In genomic region chr13:4256894-4257293, GRCm38 (mm10) we compare ENCODE assay signal across 18 mouse cellular contexts. TPM values are rescaled to one million over a fixed set of nuclear protein-coding genes. Genes with fewer than 3 reads are reported as not detected.
"Had no signal": no experiment of that assay in that cellular context is flagged by ENCODE, and none has a peak within 500 bp of the region (broad histone marks: within the 10 kb centered on the region; RNA-seq: fewer than 3 reads in every experiment).

No protein-coding gene starts in this region.

RNA-seq across cellular contexts. Expression of gene Akr1c12, which starts 22.3 kb away (rescaled TPM):
- total RNA-seq: heart, postnatal 10 days; heart, postnatal 14 days; heart, postnatal 25 days; heart, postnatal 36 days; heart, postnatal 4 days; hindbrain, postnatal 0 days; layer of hippocampus, adult 18-20 months; layer of hippocampus, adult 2 months; layer of hippocampus, adult 8-10 months; layer of hippocampus, postnatal 10 days; layer of hippocampus, postnatal 14 days; layer of hippocampus, postnatal 25 days; layer of hippocampus, postnatal 36 days; left cerebral cortex, adult 18-20 months; left cerebral cortex, adult 2 months; left cerebral cortex, adult 8-10 months had no signal
- polyA plus RNA-seq: hindbrain, embryonic 12.5 days had no signal

RNA-seq across cellular contexts. Expression of gene Akr1c19, which starts 28.4 kb away (rescaled TPM):
- total RNA-seq: layer of hippocampus, adult 2 months; layer of hippocampus, adult 8-10 months; layer of hippocampus, postnatal 25 days; layer of hippocampus, postnatal 36 days; left cerebral cortex, adult 2 months; left cerebral cortex, adult 8-10 months had no signal
- polyA plus RNA-seq: inflammation-experienced regulatory T-cells, adult 6 months had no signal
